Mouse (Mus musculus) hindbrain, embryonic 12.5 days (tissue): ENCODE results near the gene Stk38l. TPM values are rescaled to one million over a fixed set of nuclear protein-coding genes. Genes with fewer than 3 reads are reported as not detected.

Experiments
- ATAC-seq: fragments of 200-750 bp; cut with Nextera tagmentation; 2 replicates; pipeline ENCODE4 v1.8.0; 2017; ENCODE audit warnings: moderate TSS enrichment; ENCODE audit not compliant: low FRiP score
- H3K27ac ChIP-seq: fragments of 300-500 bp; sonication (generic); 2 replicates; pipeline ENCODE4 v1.5.1; 2016; ENCODE audit warnings: mild to moderate bottlenecking
- H3K27me3 ChIP-seq: fragments of 300-500 bp; sonication (generic); 2 replicates; pipeline ENCODE4 v1.6.1; 2016; ENCODE audit warnings: mild to moderate bottlenecking
- H3K36me3 ChIP-seq: fragments of 300-500 bp; sonication (generic); 2 replicates; pipeline ENCODE4 v1.6.1; 2016; ENCODE audit warnings: mild to moderate bottlenecking
- H3K4me1 ChIP-seq: fragments of 300-500 bp; sonication (generic); 2 replicates; pipeline ENCODE4 v1.6.1; 2016
- H3K4me2 ChIP-seq: fragments of 300-500 bp; sonication (generic); replicated peaks from 2 replicates; pipeline ENCODE4 v1.6.1; 2016; ENCODE audit warnings: mild to moderate bottlenecking
- H3K4me3 ChIP-seq: fragments of 300-500 bp; sonication (generic); 2 replicates; pipeline ENCODE4 v1.5.1; 2016; ENCODE audit warnings: mild to moderate bottlenecking
- H3K9ac ChIP-seq: fragments of 300-500 bp; sonication (generic); 2 replicates; pipeline ENCODE4 v1.6.1; 2016; ENCODE audit warnings: mild to moderate bottlenecking, moderate library complexity
- H3K9me3 ChIP-seq: fragments of 300-500 bp; sonication (generic); replicated peaks from 2 replicates; pipeline ENCODE4 v1.6.1; 2016; ENCODE audit warnings: mild to moderate bottlenecking
- WGBS: fragments of 180-500 bp; shearing (Covaris S2); methylation state at CpG from one replicate; pipeline ENCODE4 v1.1.7; 2016; 5-methylcytosine and 5-hydroxymethylcytosine counted together
- polyA plus RNA-seq: library from polyadenylated mRNA; unstranded; fragments of >200 nt; fragmentation: Nextera tagmentation; extraction: Ambion mirVana; gene quantifications from 2 replicates; pipeline ENCODE4 v1.2.1, GENCODE M21; 2016

Stk38l gene
- polyA plus RNA-seq, result 19.4 and 19.6 TPM in 2 replicates

DNA sequence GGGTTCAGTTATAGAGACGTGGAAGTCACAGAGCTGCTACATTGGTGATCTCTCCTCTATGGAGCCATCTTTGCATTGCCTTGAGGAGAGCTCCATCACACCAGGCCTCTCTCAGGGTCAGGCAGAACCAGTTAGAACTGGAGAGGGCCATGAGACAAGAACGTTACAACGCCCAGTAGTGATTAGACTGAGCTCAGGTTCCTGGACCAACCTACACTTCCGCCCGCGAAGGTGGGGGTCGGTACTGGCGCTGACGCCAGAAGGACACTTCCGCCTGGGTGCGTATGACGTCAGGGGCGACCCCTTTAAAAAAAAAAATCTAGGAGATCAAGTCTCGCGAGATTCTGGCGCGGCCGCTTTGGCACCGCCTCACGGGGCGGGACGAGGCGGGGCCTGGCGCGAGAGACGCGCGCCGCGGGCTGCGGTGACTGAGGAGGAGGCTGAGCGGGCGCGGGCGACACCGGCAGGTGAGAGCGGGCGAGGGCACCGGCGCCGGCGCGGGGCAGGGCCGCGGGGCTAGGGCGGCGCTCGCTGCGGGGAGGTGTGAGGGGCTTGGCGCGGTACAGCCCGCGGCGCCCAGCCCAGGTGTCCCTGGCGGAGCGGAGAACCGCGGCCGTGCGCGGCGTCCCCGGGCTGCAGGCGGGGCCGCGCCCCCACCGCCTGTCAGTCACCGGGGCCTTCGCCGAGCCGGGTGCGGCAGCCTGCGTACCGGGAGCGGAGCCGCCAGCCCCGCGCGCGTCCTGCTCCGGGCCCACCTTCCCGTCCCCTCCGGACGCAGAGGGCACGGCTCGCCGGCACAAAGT lies at the start of gene Stk38l:
Stk38l (plus strand) TSS at position 415 of the 803 bp plus-strand sequence.
- WGBS, result 3% methylated on average over 52 of the region's 87 CpGs
- Histone ChIP-seq H3K9me3 (no peaks in the 10 kb centered on the region), H3K4me2 (peak within 1 kb of the TSS; percentile 82), H3K4me1 (peaks cover 6% of the 10 kb centered on the region; the same call in 1 of the 2 replicates), H3K9ac (peak within 1 kb of the TSS; percentile 86), H3K27me3 (no peaks in the 10 kb centered on the region), H3K36me3 (no peaks in the 10 kb centered on the region), H3K27ac (peak within 1 kb of the TSS; percentile 87), H3K4me3 (peak within 1 kb of the TSS; percentile 92)
- peak; percentile 99 for ATAC-seq

- WGBS, result 88% methylated on average over 10 of the region's 10 CpGs
- no peak overlapping the region for H3K4me2 ChIP-seq
- ATAC-seq, result no peak
- no peaks in the 10 kb centered on the region for H3K36me3 ChIP-seq
- no peak overlapping the region for H3K9ac ChIP-seq
- no peaks in the 10 kb centered on the region for H3K27me3 ChIP-seq
- no peaks in the 10 kb centered on the region for H3K4me1 ChIP-seq
- no peak overlapping the region for H3K27ac ChIP-seq
- no peak overlapping the region for H3K4me3 ChIP-seq
- H3K9me3 ChIP-seq, result 0 out of 2 replicates have a peak, but pooled peaks cover 5% of the 10 kb centered on the region
Observed at GRCm38 (mm10) chr6:146676904-146677303, 47.9 kb upstream of the Stk38l start.

DNA sequence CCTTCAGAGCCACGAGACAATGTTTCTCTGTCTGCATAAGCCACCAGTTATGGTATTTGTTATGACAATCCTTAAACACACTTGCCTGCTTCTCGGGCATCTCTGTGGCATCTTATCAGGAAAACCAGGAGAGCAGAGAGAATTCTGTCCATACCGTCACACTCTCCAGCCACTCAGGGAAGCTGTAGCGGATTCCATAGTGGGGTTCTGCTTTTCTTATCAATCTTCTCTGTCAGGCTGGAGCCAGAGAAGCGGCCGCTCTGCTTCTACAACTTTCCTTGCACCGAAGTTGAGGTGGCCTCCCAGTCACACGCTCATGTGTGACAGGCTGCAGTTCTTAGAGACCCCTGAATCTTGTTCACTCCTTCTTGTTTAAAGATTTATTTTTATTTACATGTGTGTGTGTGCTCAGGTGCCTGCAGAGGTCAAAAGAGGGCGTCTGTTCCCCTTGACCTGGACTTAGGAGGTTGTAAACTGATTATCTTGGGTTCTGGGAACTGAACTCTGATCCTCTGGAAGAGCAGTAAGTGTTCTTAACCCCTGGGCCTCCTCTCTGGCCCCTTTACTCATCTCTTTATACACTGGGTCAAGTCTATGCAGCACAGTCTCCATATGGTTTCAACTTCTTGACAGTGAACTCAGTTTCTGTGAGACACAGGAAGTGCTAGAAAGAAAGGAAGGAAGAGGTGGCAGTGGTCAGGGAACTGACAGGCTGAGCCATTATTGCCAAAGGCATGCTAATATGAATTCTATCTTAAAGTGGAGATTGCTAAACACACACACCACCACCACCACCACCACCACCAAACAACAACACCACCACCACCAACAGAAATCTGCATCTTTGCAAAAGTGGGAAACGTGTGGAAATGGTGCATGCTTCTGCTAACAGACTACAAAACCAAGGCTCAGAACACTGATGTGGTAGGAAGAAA lies 46.4 kb upstream of the Stk38l start:
- WGBS, result 81% methylated on average over 10 of the region's 10 CpGs
- no peak for ATAC-seq
- Histone ChIP-seq H3K9ac (no peak overlapping the region), H3K27ac (no peak overlapping the region), H3K4me1 (no peaks in the 10 kb centered on the region), H3K4me2 (no peak overlapping the region), H3K36me3 (no peaks in the 10 kb centered on the region), H3K4me3 (no peak overlapping the region), H3K27me3 (no peaks in the 10 kb centered on the region), H3K9me3 (0 out of 2 replicates have a peak, but pooled peaks cover 5% of the 10 kb centered on the region)

DNA sequence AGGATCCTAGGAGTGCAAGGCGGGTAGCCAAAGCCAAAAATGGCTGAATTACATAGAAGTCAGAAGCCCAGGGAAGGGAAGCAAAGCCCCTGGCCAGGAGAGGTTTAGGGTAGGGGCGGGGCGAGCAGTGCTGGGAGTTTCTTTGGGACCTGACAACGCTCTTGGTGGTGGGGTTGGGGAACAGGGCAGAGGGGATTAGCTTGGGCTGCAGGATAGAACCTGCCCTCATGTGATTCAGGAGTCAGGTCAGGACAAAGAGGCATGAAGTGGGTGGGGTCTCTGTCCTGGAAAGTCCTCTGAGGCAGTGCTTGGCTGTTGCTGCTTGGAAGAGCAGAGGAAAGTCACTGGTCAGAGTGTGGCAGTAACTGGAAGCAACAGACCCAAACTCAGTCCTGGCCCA lies 40.9 kb upstream of the Stk38l start:
- Histone ChIP-seq H3K9ac (no peak overlapping the region), H3K27ac (no peak overlapping the region), H3K9me3 (0 out of 2 replicates have a peak, but pooled peaks cover 5% of the 10 kb centered on the region), H3K27me3 (no peaks in the 10 kb centered on the region), H3K4me2 (no peak overlapping the region), H3K4me1 (no peaks in the 10 kb centered on the region), H3K36me3 (no peaks in the 10 kb centered on the region), H3K4me3 (no peak overlapping the region)
- 83% methylated on average over 4 of the region's 4 CpGs for WGBS
- no peak for ATAC-seq

- 83% methylated on average over 17 of the region's 17 CpGs for WGBS
- H3K36me3 ChIP-seq, result no peaks in the 10 kb centered on the region
- H3K4me3 ChIP-seq, result no peak overlapping the region
- no peaks in the 10 kb centered on the region for H3K4me1 ChIP-seq
- H3K9ac ChIP-seq, result no peak overlapping the region
- no peak for ATAC-seq
- H3K27ac ChIP-seq, result no peak overlapping the region
- no peak overlapping the region for H3K4me2 ChIP-seq
- H3K9me3 ChIP-seq, result no peaks in the 10 kb centered on the region
- no peaks in the 10 kb centered on the region for H3K27me3 ChIP-seq
Observed at GRCm38 (mm10) chr6:146685781-146686308, 39.0 kb upstream of the Stk38l start.

DNA sequence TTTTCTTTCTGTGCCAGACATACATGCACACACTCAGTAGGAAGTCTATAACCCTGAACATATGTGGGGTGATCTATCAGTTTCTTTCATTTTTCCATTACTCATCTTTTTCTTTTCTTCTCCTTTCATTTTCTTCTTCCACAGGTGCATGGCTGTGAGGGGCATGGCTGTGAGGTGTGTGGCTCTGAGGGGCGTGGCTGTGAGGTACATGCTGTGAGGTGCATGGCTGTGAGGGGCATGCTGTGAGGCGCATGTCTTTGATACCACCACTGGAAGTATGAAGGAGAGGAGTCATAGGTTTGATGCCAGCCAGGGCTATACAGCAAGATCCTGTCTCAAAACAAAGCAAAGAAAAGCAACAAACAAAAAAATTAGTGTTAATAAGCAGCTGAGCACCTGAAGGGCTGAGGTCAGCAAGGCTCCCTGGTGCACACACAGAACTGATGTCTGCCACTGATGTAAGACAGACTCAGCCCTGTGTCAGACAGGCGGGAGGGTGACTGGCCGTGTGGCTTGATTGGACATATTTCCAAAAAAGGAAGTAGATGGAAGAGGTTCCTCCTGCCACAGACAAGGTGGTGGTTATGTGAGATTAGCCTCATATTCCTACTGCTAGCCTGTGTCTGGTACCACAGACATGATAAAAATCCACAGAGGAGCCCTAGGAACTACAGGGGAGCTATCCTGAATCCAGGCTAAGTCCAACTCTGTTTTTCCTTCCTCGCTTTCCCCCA lies 38.2 kb upstream of the Stk38l start:
- no peak for ATAC-seq

GRCm38 (mm10) chr6:146688010-146688409 lies 36.8 kb upstream of the Stk38l start:
- Histone ChIP-seq H3K36me3 (no peaks in the 10 kb centered on the region), H3K27me3 (no peaks in the 10 kb centered on the region), H3K4me2 (no peak overlapping the region), H3K9me3 (no peaks in the 10 kb centered on the region), H3K27ac (no peak overlapping the region), H3K4me3 (no peak overlapping the region), H3K9ac (no peak overlapping the region), H3K4me1 (no peaks in the 10 kb centered on the region)
- ATAC-seq, result no peak
- WGBS, result 83% methylated on average over 7 of the region's 7 CpGs

More for the DNA sequence above, 38.2 kb upstream of the Stk38l start:
- Histone ChIP-seq H3K9ac (no peak overlapping the region), H3K36me3 (no peaks in the 10 kb centered on the region), H3K9me3 (no peaks in the 10 kb centered on the region), H3K27ac (no peak overlapping the region), H3K4me2 (no peak overlapping the region), H3K4me1 (no peaks in the 10 kb centered on the region), H3K27me3 (no peaks in the 10 kb centered on the region), H3K4me3 (no peak overlapping the region)
- 74% methylated on average over 5 of the region's 5 CpGs for WGBS

GRCm38 (mm10) chr6:146688861-146689260 lies 35.9 kb upstream of the Stk38l start:
- 79% methylated on average over 5 of the region's 5 CpGs for WGBS
- Histone ChIP-seq H3K9me3 (no peaks in the 10 kb centered on the region), H3K27ac (no peak overlapping the region), H3K4me2 (no peak overlapping the region), H3K9ac (no peak overlapping the region), H3K4me3 (no peak overlapping the region), H3K4me1 (no peaks in the 10 kb centered on the region), H3K36me3 (no peaks in the 10 kb centered on the region), H3K27me3 (no peaks in the 10 kb centered on the region)
- no peak for ATAC-seq

- H3K9me3 ChIP-seq, result no peaks in the 10 kb centered on the region
- no peak overlapping the region for H3K4me3 ChIP-seq
- WGBS, result 51% methylated on average over 5 of the region's 5 CpGs
- H3K9ac ChIP-seq, result no peak overlapping the region
- H3K36me3 ChIP-seq, result no peaks in the 10 kb centered on the region
- no peak overlapping the region for H3K4me2 ChIP-seq
- ATAC-seq, result no peak
- H3K27ac ChIP-seq, result no peak overlapping the region
- H3K27me3 ChIP-seq, result no peaks in the 10 kb centered on the region
- H3K4me1 ChIP-seq, result no peaks in the 10 kb centered on the region
Observed at GRCm38 (mm10) chr6:146697767-146698166, 27.0 kb upstream of the Stk38l start.

- no peaks in the 10 kb centered on the region for H3K4me1 ChIP-seq
- no peak overlapping the region for H3K27ac ChIP-seq
- 83% methylated on average over 4 of the region's 4 CpGs for WGBS
- H3K9ac ChIP-seq, result no peak overlapping the region
- H3K27me3 ChIP-seq, result no peaks in the 10 kb centered on the region
- no peak overlapping the region for H3K4me2 ChIP-seq
- no peak for ATAC-seq
- H3K9me3 ChIP-seq, result no peaks in the 10 kb centered on the region
- H3K4me3 ChIP-seq, result no peak overlapping the region
- no peaks in the 10 kb centered on the region for H3K36me3 ChIP-seq
Observed at GRCm38 (mm10) chr6:146698376-146698775, 26.4 kb upstream of the Stk38l start.

DNA sequence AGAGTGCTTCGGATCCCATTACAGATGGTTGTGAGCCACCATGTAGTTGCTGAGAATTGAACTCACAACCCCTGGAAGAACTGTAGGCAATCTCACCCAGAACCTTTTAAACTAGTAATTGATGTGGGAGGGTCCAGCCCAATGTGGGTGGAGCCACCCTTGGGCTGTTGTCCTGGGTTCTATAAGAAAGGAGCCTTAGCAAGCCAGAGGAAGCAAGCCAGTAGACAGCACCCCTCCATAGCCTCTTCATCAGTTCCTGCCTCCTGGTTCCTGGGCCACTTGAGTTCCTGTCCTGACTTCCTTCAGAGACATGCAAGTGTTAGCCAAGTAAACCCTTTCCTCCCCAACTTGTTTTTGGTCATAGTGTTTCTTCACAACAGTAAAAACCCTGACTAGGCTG lies 24.3 kb upstream of the Stk38l start:
- Histone ChIP-seq H3K4me1 (no peaks in the 10 kb centered on the region), H3K9me3 (no peaks in the 10 kb centered on the region), H3K36me3 (no peaks in the 10 kb centered on the region), H3K4me2 (no peak overlapping the region), H3K9ac (no peak overlapping the region), H3K27me3 (no peaks in the 10 kb centered on the region), H3K4me3 (no peak overlapping the region), H3K27ac (no peak overlapping the region)
- WGBS, result 94% methylated on average over 1 of the region's 1 CpGs
- no peak for ATAC-seq
